Mouse (Mus musculus) frontal cortex, postnatal 25 days (tissue): ENCODE data around the gene Mapk8ip1.
A peak's percentile ranks its signal among the peaks of the same experiment; 100 is the strongest.
"Not testable (repeated sequence)": the region's sequence is repeated elsewhere in the genome, so short reads cannot be mapped to it uniquely, and the experiment has no call there.

Experiments used
- DNase-seq, 2 experiments: peaks; one replicate each; pipeline ENCODE4 v3.0.0; 2022; ENCODE audit warnings: low spot score in 2 of 2

Gene Mapk8ip1

DNA sequence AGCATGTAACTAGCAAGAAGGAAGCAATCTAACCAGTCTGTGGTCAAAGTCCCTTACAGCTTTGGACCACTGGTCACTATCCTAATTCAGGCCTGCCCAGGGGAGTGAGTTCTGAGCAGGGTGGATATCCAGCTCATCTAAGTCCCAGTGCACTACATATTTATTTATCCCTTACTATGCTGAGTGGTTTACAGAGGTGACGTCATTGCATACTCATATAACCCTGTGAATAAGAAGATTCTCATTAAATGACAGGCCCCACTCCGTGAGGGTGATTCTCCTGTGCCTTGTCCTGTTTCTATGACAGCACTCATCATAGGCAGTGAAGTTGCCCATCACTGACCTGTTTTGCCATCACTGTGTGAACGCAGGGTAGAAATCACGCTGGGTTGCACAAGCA is 24.3 kb upstream of the Mapk8ip1 start:
- no peak for DNase-seq

DNA sequence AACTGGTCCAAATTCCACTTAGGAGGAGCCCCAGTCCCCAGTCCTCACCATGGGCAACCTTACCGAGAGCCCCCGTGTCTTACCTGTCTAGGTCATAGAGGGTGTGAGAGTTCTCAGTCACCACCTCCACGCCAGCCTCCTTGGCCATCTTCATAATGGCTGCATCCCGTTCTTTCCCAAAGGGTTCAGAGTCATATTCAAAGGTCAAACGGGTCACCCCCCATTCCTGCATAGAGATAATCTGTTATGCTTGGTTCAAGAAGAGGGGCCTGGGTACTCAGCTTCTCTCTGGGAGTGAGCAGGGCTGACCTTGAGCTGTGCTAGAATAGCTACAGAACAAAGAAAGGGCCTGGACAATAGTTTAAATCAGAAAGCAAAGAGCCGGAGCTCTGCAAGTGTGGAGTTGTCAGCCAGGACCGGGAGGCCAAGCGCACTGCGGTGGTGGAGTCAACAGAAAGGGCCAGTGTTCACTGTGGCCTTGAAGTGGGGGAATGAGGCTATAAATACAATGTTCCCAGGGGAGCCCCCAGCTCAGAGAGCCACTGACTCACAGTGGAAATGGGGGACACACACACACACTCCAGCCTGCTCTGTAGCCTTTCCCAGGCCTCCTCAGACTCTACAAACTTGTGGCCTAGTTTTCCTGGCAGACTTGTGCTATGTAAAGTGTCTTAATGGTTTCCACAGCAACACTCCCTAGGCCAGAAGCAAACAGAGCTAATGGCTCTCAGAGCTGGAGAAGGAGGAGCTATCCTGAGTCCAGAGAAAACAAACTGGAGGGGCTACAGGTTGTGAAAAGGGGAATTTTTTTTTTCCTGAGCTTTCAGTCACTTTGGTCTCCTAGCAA is 23.6 kb upstream of the Mapk8ip1 start:
- no peak for DNase-seq

DNA sequence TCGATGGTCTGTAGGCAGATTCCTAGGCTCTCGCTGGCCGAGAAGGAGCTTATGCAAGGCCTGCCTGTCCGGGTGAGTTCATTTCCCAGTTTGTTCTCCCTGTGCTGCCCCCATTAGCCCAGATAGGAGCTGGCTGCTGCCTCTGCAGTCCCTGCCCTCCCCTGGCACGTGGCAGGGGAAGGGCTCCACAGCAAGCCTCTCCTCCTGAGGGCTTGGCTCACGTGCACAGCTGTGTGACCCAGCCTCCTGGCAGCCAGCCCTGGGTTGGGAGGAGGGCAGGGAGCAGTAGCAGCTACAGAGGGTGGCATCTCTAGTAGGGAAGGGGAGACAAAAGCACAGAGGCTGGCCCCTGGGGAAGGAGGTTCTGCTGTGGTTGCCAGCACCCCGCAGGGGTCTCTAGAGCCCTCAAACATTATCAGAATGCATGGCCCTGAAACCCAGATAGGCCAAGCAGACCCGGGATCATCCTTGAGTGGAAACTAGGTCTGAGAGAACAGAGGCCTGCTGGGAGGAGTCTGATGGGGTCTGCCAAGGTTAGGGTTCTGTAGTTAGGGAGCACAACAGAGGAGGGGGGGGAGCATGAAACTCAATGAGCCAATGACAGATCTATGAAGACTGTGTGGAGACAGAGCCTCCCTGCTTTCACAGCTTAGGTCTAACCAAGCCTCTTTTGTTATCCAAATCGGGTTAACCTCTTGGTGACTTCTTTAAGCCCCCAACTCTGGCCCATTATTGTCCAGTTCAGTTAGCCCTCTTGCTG is 22.8 kb upstream of the Mapk8ip1 start:
- DNase-seq, result peak; percentile 72 to 77

DNA sequence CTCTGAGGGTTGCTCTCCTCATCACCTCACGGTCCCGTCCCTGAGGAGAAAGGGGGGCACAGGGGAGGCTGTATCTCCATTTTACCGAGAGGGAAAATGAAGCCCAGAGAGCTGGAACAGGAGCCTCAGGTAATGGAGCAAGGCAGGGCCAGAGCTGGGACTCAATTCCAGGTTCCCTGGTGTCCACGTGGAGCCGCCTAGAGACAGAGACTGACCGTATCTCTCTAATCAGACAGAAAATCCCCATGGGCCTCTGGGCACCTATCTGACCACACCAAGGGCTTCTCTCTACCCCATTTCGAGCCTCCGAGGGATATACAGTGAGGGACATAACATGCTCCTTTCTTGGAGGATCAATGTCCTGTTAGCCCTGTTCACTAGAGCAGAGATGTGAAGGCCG is 22.1 kb upstream of the Mapk8ip1 start:
- DNase-seq, result no peak

DNA sequence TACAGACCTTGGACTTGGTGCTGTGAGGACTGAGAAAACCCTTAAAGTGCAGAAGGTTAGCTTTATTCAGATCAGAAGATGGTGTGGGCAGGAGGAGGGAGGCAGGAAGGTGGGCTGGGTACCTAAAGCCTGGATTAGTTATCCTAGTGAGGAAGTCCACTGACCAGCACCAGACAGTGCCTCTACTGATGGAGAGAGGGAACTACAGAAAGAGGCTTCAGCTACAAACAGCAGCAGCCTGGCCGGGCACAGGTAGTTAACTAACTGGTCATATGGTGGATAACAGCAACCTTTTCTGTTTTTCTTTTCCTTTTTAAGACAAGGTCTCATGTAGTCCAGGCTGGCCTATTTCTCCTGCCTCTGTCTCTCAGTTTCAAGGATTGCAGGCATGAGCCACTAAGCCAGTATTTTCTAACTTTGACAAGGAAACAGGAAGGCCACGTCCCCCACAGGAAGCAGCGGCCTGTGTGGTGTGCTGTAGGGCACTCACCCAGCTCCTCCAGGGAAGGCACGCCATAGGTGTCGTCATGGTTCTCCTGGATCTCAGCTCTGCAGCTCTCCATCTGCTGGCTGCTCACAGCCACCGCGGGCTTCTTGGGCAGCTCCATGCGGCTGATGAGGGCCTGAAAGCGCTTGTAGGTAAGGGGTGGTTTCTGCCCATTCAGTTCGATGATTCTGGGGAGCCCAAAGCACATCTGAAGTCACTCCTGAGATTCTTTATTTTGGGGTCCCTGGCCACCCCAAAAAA is 21.5 kb upstream of the Mapk8ip1 start:
- DNase-seq, result no peak

DNA sequence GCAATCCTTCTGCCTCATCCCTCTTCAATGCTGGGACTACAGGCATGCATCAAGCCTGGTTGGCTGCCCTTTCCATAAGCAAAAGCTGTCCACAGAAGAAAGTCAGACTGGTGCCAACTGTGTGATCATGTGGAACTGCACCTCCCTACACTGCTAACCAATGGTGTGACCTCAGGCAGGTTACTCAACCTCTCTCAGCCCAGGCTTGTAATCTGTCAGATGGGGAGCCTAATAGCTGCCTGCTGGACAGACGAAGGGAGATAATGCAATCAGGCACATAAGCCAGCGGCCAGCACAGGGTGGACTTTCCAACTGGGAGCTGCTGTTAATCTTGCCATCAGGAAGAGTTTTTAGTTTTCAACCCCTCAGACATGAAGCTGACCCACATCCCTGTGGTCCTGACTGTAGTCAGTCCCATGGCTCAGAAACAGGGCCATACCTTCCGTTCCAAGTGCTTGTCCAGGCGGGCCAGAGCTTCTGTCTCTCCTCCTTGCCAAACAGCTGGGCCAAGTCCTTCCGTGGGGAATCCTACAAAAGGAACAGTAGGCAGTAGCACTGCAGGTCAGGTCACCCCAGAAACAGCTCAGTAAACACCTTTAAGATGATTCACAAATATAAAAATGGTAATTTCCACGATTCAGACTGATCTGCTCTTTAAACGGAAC is 20.8 kb upstream of the Mapk8ip1 start:
- no peak for DNase-seq

DNA sequence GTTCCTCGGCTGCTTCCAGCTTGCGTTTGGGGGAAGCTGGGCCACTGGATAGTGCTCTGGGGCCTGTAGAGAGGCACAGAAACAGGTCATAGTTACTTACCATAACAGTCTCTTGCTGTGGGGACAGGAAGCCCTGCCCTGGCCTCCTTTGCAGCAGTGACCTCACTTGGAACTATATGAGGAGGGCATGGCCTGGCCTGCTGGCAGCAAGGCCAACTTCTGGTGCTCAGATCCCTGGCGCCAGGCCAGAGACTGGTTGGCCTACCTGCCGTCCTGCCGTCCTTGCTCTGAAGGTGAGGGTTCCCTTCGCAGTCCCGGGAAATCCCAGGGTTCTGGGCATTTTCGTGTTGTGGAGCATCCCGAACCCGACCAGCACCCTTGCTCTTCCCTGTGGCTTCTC is 10.6 kb upstream of the Mapk8ip1 start:
- DNase-seq, result no peak

DNA sequence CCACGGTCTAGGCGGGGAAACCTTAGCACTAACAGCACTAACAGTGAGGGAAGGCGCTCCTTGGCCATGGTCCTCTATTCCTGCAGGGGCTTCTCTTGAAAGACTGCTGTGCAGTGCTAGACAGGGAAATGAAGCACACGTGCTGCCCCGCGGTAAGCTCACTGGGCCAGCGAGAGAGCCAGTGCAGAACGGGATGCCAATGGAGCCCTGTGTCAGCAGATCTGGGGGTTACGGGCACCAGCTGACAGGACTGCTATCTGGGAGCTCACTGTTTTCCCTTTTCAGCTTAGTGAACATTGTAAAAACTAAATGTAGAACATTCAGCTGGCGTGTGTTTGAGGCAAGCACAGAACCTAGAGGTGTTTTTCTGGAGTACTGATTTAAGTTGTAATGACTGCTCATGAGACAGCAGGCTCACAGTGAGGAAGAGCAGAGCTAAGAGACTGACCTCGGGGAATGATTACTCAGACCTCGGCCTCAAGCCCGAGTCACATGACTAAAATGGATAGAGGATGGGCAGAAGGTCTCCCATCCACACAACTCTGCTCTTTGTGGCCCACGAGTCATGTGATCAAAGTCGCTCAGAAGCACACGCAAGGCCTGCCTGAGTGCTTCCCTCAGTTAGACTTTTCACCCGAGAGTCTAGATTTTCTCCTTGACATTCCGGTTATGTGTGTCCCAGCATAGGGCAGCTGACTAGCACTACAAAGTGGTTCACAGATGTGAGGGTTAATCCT is 7.4 kb upstream of the Mapk8ip1 start:
- no peak for DNase-seq

DNA sequence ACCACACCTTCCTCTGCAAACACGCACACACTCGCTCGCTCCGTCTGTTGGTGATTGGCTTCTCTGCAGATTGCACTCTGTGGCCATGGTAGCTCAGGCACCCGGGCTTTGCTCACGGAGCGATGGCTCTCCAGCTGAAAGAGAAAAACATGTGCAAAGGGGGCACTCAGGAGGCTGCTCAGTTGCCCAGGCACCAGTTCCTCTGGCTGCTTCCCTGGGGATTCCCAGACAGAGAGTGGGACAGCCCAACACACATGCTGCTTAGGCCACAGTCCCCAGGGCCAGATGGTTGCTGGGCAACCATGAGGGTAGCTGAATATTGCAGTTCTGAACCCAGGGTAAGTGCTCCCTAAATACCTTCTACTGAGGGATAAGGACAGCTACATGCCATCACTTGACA is 4.6 kb upstream of the Mapk8ip1 start:
- no peak for DNase-seq

DNA sequence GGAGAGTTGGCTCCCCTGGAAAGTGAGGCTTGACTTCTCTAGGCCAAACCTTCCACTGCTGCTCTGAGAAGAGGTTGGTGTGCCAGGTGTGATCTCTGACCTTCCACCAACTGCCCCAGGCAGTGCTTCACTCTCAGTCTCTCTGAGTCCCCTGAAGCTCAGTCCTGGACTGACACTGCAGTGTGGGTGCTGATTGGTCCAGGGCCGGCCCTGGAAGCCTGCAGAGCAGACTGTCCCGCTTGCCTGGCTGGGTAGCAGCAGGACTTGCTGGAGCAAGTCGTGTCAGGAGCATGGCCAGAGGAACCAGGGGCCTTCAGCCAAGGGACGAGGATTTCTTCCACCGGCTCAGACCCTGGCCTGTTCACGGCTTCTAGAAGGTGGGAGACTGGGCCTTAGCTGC is 3.7 kb upstream of the Mapk8ip1 start:
- no peak for DNase-seq

DNA sequence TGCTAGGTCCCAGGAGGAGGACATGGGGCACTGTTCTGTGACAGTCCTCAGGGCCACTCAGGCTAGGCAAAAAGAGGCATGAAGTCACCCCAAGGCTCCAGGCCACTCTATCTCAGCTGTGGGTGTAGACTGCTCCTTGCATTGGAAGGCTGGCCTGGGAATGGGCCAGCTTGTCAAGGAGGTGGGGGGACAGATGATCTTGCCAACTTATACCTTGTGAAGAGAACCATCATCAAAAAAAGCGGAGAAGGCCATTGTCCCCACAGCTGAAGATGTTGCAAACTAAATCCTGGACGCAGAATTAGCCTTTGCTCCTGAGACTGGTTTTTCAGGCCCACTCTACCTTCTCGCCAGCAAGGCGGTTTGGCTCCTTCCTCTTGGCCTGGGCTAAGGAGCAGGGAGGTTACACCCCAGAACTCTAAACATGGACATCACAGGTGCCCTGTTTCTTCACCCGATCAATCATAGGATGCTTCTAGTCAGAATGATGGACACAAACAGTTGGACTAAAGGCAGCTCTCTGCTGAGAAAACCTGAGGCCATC is 2.8 kb upstream of the Mapk8ip1 start:
- no peak for DNase-seq

DNA sequence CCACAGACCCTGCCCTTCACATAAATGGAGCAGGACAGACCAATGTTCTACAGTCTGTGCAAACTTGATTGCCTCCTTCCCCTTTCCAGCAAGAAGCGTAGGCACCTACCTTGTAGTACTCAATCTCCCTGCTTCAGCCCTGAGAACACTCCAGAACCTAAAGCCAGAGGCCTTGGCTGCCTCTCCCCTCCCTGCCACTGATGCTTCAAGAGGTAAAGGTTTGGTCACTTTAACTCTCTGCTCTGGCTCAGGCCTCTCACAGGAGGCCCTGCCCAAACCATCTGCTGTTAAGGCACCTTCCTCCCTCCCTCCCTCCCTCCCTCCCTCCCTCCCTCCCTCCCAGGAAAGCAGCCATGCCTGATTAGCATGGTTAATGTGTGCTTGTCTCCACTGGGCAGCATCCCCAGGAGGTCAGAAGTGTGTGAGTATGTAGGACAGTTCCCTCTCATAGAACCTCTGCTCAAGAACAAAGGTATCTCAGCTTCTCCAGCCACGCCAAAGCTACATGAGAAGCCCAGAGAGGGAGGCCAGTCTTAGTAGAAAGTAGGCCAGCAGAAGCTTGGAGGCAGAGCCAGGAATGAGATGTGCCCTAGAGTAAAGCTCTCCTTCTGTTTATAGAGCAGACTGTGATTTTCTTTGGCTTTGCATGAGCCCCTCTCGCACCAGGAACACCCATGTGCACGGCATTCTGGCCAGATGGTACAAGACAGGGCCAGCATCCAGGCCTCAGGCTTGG is 1.7 kb upstream of the Mapk8ip1 start:
- no peak for DNase-seq

DNA sequence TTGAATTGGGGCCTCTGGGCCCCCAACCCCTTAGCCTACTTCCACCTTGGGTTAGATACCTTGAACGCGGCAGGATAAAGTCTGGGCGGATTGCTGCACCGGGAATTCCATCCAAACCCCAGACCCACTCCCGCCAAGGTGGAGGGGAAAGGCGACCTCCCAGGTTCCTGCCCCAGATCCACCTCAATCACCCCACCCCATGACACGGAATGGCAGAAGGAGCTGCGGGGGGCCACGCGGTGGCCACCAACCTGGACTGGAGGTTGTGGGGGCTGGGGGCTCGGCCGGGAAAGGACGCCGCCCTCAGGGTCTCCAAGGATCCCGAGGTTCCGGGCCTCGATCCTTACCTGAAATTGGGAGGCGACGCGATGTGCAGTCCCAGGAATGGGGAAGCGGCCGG is 381 bp downstream of the Mapk8ip1 start:
- no peak for DNase-seq

DNA sequence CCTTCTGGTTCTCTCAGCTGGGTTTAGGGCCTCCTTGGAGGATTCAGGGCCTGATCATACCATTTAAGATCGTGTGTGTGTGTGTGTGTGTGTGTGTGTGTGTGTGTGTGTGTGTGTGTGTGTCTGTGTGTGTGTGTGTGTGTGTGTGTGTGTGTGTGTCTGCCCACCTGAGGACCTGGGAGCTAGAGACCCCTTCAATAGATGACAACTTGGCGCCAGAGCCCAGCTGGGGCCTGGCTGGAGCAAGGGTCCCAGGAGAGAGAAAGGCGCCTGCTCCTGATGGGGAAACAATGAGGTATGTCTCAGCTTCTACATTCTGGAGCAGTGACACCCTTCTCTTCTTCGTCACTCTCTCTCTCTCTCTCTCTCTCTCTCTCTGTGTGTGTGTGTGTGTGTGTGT is 1.2 kb downstream of the Mapk8ip1 start:
- DNase-seq, result not testable (repeated sequence)

DNA sequence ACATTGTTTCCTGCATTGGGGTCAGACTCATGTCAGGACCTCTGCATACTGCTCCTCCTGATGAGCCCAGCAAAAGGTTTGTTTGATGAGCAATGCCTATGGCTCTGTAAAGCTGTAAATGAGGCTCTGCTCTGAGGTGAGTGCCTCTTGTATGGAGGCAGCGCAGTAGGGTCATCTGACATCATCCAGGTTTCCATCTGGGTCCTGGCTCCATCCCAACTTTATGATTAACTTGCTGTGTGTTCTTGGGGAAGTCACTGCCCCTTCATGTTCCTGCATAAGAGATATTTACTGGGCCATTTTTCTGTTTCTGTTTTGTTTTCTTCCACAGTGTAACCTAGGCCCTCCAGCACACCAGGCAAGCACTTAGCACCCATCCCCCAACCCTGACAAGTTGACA is 3.6 kb downstream of the Mapk8ip1 start:
- no peak for DNase-seq

DNA sequence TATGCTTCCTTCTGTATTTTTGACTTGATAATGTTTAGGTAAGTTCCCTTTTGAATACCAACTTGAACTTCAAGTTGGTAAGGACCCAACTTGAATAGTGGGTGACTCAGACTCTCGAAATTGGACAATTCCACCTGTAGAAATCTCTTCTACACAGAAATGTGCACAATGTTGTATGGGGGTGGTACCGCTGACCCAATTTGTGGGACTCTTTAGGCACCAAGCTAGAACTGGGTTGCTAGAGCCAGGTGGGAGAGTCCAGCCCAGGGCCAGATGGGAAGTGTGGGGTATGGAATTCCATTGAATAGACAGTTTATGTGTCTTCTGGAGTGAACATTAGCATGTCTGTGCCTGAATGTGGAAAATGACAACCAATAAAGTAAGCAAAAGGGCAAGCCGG is 5.5 kb downstream of the Mapk8ip1 start:
- DNase-seq, result no peak

DNA sequence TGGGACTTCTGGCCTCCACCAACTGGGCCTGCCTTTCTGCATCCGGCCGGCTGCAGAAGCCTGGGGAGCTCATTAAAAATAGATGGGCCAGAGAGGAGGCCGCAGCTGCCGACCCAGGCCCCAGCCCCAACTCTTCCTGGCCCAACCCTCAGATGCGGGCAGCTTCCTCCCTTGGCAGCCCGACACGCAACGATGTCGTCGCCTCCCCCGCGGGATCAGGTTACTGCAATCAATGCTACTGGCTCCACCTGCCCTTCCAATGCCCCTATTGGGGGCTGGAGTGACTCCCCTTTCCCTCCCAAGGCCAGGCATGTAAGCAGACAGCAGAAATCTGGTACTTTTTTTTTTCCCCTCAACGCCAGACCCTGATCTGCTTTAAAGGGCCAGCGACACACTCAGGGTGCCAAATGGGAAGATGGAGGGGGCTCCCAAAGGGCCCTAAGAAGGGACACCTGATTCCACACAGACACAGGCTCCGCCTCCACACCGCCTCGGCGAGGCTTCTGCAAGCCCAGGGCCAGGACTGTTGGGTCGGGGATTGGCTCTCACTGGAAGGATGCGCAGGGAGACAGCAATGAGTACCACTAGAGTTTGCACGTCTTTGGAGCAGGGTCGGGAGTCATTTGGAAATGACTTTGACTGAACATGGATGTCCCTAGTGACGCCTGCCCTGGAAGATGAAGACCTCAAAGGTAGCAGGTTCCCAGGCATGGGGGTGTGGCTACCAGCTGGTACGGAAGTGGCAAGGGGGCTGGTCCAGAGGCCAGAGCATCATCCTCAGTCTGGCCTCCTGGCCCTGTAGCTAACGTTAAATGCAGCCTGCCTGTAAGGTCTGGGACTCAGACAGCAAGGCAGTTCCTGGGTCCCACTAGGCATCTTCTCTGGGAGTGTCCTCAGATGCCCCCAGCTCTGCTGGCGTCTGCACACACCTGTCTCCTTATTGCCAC is 8.5 kb downstream of the Mapk8ip1 start:
- no peak for DNase-seq

DNA sequence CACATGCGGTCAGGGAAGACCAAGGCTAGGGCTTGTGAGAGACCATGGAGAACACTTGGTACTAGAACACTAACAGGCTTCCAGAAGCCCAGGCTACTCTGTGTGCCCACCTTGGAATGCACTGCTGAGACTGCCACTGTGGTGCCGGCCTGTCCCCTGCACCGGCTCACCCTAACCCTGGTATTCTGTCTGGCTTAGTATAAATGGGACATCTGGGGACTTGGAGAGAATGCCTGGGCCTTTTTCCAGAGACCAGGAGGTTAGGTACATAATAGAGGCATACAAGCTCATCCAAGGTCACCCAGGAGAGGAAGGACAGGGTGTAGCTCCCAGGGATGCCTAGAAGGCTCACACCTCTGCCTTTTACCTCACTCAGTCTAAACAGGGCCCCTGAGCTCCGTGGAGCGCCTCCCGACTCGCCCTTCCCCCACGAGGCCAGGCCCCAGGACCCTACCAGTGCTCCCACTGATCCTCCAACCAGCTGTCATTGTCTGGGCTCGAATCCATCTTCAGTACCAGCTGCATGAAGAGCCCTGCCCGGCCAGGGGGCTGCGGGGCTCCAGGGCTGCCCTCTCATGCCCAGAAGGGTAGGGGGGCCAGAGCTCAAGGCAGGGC is 9.3 kb downstream of the Mapk8ip1 start:
- DNase-seq, result no peak

DNA sequence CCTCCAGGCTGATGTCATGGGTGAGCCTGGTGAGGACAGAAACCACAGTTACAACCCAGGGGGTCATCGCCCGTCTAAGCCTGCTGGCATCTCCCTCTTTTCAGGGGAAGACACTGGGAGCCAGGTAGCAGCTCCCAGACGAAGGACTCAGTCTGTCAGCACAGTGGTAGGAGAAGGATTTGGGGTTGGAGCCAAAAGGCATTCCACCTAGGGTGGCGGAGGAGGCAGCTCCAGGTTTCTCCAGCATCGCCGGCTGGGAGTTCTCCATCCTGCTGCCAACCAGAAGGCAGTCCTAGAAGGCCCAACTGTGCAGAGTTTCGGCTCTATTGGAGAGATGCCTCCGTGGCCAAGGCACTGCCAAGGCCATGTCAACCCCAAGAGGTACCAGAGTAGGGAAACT is 9.9 kb downstream of the Mapk8ip1 start:
- no peak for DNase-seq
